Mouse (Mus musculus) left cerebral cortex, adult 8-10 months (tissue): ENCODE results near the gene Slc25a36. TPM values are rescaled to one million over a fixed set of nuclear protein-coding genes. Genes with fewer than 3 reads are reported as not detected.

ENCODE experiments used
- DNase-seq, 2 experiments: peaks; one replicate each; pipeline ENCODE4 v3.0.0; 2022; ENCODE audit warnings: low spot score in 2 of 2
- total RNA-seq, 4 experiments: library from RNA; stranded (reverse); gene quantifications; 2 replicates each; pipeline ENCODE4 v1.2.4; 2022

Gene Slc25a36
- total RNA-seq, 4 experiments from 2014 or later: 69.7 to 75.4 (median 72.6) TPM

GRCm38 (mm10) chr9:97051176-97051575 lies 59.8 kb downstream of the Slc25a36 start:
- no peak for DNase-seq

GRCm38 (mm10) chr9:97046240-97046639 lies 64.7 kb downstream of the Slc25a36 start:
- no peak for DNase-seq

- DNase-seq: no peak
Measured at GRCm38 (mm10) chr9:97041633-97042032, 69.3 kb downstream of the Slc25a36 start.

- no peak for DNase-seq
Measured at GRCm38 (mm10) chr9:97038010-97038409, 72.9 kb downstream of the Slc25a36 start.

- DNase-seq: no peak
Measured at GRCm38 (mm10) chr9:97036656-97037055, 74.3 kb downstream of the Slc25a36 start.

GRCm38 (mm10) chr9:97027361-97027760 lies 83.6 kb downstream of the Slc25a36 start:
- DNase-seq: no peak

- DNase-seq: no peak
Measured at GRCm38 (mm10) chr9:97026006-97026405, 85.0 kb downstream of the Slc25a36 start.

Other genes with a start within 250 kb of the Slc25a36 start
- 10 to 100 TPM; 17.8 to 28.5 (median 20.7) TPM for gene Pxylp1, start 218.5 kb downstream of the Slc25a36 start, total RNA-seq
- 1 to 10 TPM; 3.7 to 5.1 (median 4.4) TPM for gene Spsb4, start 92.3 kb downstream of the Slc25a36 start, total RNA-seq